Mouse (Mus musculus) liver (tissue): ENCODE data around the gene Stard7.
"Not testable (repeated sequence)": the region's sequence is repeated elsewhere in the genome, so short reads cannot be mapped to it uniquely, and the experiment has no call there.

ENCODE experiments used
- DNase-seq: peaks from one replicate; pipeline ENCODE4 v3.0.0-alpha.2; 2020; ENCODE audit warnings: mixed read lengths

Gene Stard7

GRCm38 (mm10) chr2:127269491-127270299 is at the start of gene Stard7:
Gene Stard7 (plus strand): TSS chr2:127270218.
- peak; percentile 97 for DNase-seq

- DNase-seq, result no peak
Measured at GRCm38 (mm10) chr2:127225261-127225660, 44.8 kb upstream of the Stard7 start.

GRCm38 (mm10) chr2:127237897-127238610 is 32.0 kb upstream of the Stard7 start:
- DNase-seq, result no peak

GRCm38 (mm10) chr2:127240065-127240464 is 30.0 kb upstream of the Stard7 start:
- DNase-seq, result no peak

GRCm38 (mm10) chr2:127247592-127248333 is 22.3 kb upstream of the Stard7 start, which contains the start of the genes Ciao1 and Tmem127:
Gene Ciao1 (minus strand): TSS chr2:127247816.
Gene Tmem127 (plus strand): TSS chr2:127247908.
- DNase-seq, result peak; percentile 99

GRCm38 (mm10) chr2:127248334-127249004 is 21.5 kb upstream of the Stard7 start:
- DNase-seq, result peak; percentile 70

GRCm38 (mm10) chr2:127250291-127251008 is 19.6 kb upstream of the Stard7 start:
- no peak for DNase-seq

- DNase-seq, result no peak
Measured at GRCm38 (mm10) chr2:127251457-127251856, 18.6 kb upstream of the Stard7 start.

- DNase-seq, result no peak
Measured at GRCm38 (mm10) chr2:127251880-127252527, 18.0 kb upstream of the Stard7 start.

GRCm38 (mm10) chr2:127252787-127253186 is 17.2 kb upstream of the Stard7 start:
- no peak for DNase-seq

- DNase-seq, result no peak
Measured at GRCm38 (mm10) chr2:127254604-127255134, 15.3 kb upstream of the Stard7 start.

GRCm38 (mm10) chr2:127255294-127255693 is 14.7 kb upstream of the Stard7 start:
- no peak for DNase-seq

GRCm38 (mm10) chr2:127259340-127259739 is 10.7 kb upstream of the Stard7 start:
- no peak for DNase-seq

GRCm38 (mm10) chr2:127262480-127262879 is 7.5 kb upstream of the Stard7 start:
- DNase-seq, result no peak

- DNase-seq, result no peak
Measured at GRCm38 (mm10) chr2:127267854-127268253, 2.2 kb upstream of the Stard7 start.

GRCm38 (mm10) chr2:127270300-127271041 is 453 bp downstream of the Stard7 start:
- DNase-seq, result peak; percentile 90

- peak; percentile 34 for DNase-seq
Measured at GRCm38 (mm10) chr2:127271042-127271515, 1.1 kb downstream of the Stard7 start.

- DNase-seq, result not testable (repeated sequence)
Measured at GRCm38 (mm10) chr2:127272049-127272448, 2.0 kb downstream of the Stard7 start.

GRCm38 (mm10) chr2:127272806-127273205 is 2.8 kb downstream of the Stard7 start:
- no peak for DNase-seq

GRCm38 (mm10) chr2:127274590-127274989 is 4.6 kb downstream of the Stard7 start:
- no peak for DNase-seq
